Comparison of ENCODE assay signal across 8 mouse cellular contexts in genomic region chrX:101932244-101932643, GRCm38 (mm10).
DNase-seq lines count a peak whose midpoint lies in the region.

No protein-coding gene starts in this region.

- peak; percentile 10 for DNase-seq in urinary bladder, postnatal 10 days (ENCODE audit: low spot score)
- no peak for DNase-seq in urinary bladder, adult 2 months (ENCODE audit: low spot score)
- peak; percentile 88 for DNase-seq in cerebellum, adult 9-11 months
- DNase-seq in heart, postnatal 10 days: peak; percentile 66 to 71
- peak; percentile 32 to 63 for DNase-seq in urinary bladder, postnatal 4 days (ENCODE audit: low spot score in 2 of 2)
- no peak for DNase-seq in layer of hippocampus, postnatal 36 days
- DNase-seq in kidney, postnatal 14 days: no peak
- DNase-seq in left cerebral cortex, postnatal 36 days (ENCODE audit: low spot score in 2 of 2): no peak

- intact Hi-C loops in heart, postnatal 10 days (cut with DNase I): no loop called here
- intact Hi-C loops in left cerebral cortex, postnatal 36 days (cut with DNase I): no loop called here

Comparison
In these comparisons a context has a peak if more than half of its experiments do, and no peak if none do; other contexts are left out.
1. DNase-seq: peak in urinary bladder, postnatal 10 days (single experiment), cerebellum, adult 9-11 months (single experiment), heart, postnatal 10 days (2 of 2) and urinary bladder, postnatal 4 days (2 of 2); none in urinary bladder, adult 2 months (single experiment), layer of hippocampus, postnatal 36 days (0 of 2), kidney, postnatal 14 days (single experiment) and left cerebral cortex, postnatal 36 days (0 of 2).